In genomic region chr9:120602839-120603511, GRCm38 (mm10) we compare ENCODE assay signal across 8 mouse cellular contexts. TPM values are rescaled to one million over a fixed set of nuclear protein-coding genes. Genes with fewer than 3 reads are reported as not detected.
A peak's percentile ranks its signal among the peaks of the same experiment; 100 is the strongest.
DNase-seq lines count a peak whose midpoint lies in the region; ATAC-seq and TF ChIP-seq lines count a peak whose summit lies in the region.

No protein-coding gene starts in this region.

- 3% methylated on average over 23 of the region's 23 CpGs for WGBS in hindbrain, postnatal 0 days

- peak; percentile 98 for TF ChIP-seq CTCF in gastrocnemius, adult 2 months (IDR thresholded peaks at IDR 0.05)
- peak; percentile 98 for TF ChIP-seq CTCF in hindbrain, postnatal 0 days (IDR thresholded peaks at IDR 0.05; ENCODE audit: low read depth)

- H3K9me3 ChIP-seq in hindbrain, postnatal 0 days (ENCODE audit: low read length) = 0 out of 2 replicates have a peak, but pooled peaks cover 7% of the 10 kb centered on the region

- H3K36me3 ChIP-seq in hindbrain, postnatal 0 days (ENCODE audit: insufficient read depth, low read length) = no peaks in the 10 kb centered on the region

- H3K9ac ChIP-seq in hindbrain, postnatal 0 days (replicated peaks; ENCODE audit: low read length) = no peak overlapping the region

- ATAC-seq in common myeloid progenitor, adult 5-6 weeks (replicated peaks; ENCODE audit: low read depth, poor library complexity, severe bottlenecking) = peak; percentile 89
- peak; percentile 90 for ATAC-seq in hindbrain, postnatal 0 days
- peak; percentile 89 for ATAC-seq in megakaryocyte, adult 5-6 weeks (ENCODE audit: poor library complexity, severe bottlenecking)

- intact Hi-C loops in gastrocnemius, adult 2 months (cut with DNase I) = loop anchor here (1.0 to 5.0 kb wide), 4 partner anchors 88 to 639 kb away; no protein-coding TSS in a partner anchor

- peak; percentile 56 for DNase-seq in T-cell, adult 2 months (ENCODE audit: low spot score)
- DNase-seq in gastrocnemius, adult 2 months = peak; percentile 90
- DNase-seq in hindbrain, postnatal 0 days (ENCODE audit: low spot score) = peak; percentile 90
- DNase-seq in left cerebral cortex, adult 18-20 months (ENCODE audit: low spot score in 2 of 2) = peak; percentile 90 to 91
- DNase-seq in right cerebral cortex, adult 2 months (ENCODE audit: low spot score in 2 of 2) = peak; percentile 92 to 94
- peak; percentile 73 for DNase-seq in urinary bladder, postnatal 10 days (ENCODE audit: low spot score)

- H3K4me1 ChIP-seq in hindbrain, postnatal 0 days (ENCODE audit: insufficient read depth, low read length) = peaks cover 6% of the 10 kb centered on the region; the same call in 1 of the 2 replicates

- peak overlapping the region; percentile 25; the same call in 1 of the 2 replicates for H3K4me3 ChIP-seq in gastrocnemius, adult 2 months
- H3K4me3 ChIP-seq in hindbrain, postnatal 0 days (ENCODE audit: low read length) = no peak overlapping the region

- peak overlapping the region; percentile 62 for H3K27ac ChIP-seq in gastrocnemius, adult 2 months
- H3K27ac ChIP-seq in hindbrain, postnatal 0 days = no peak overlapping the region

- no peaks in the 10 kb centered on the region for H3K27me3 ChIP-seq in hindbrain, postnatal 0 days (ENCODE audit: insufficient read depth, low read length)

- peak overlapping the region; percentile 34 for H3K4me2 ChIP-seq in hindbrain, postnatal 0 days (ENCODE audit: low read depth, low read length)

RNA-seq across cellular contexts. Expression of gene Rpl14, which starts 31.7 kb away (rescaled TPM):
- total RNA-seq in common myeloid progenitor, adult 5-6 weeks (2017) = 2,413 and 3,257 TPM in 2 replicates
- 100 to 1,000 TPM; 290 to 372 TPM for total RNA-seq in gastrocnemius, adult 2 months (2021)
- 137 and 147 TPM in 2 replicates for total RNA-seq in hindbrain, postnatal 0 days (2014; rRNA removed)
- 432 and 453 TPM in 2 replicates for polyA plus RNA-seq in hindbrain, postnatal 0 days (2015; fragmentation: Nextera tagmentation; extraction: Ambion mirVana)
- 100 to 1,000 TPM; 298 to 323 TPM for total RNA-seq in left cerebral cortex, adult 18-20 months (2021)
- total RNA-seq in megakaryocyte, adult 5-6 weeks (2015) = 936 and 951 TPM in 2 replicates
- 1,220 and 1,324 TPM in 2 replicates for total RNA-seq in megakaryocyte, adult 5-6 weeks (2017)
